Mouse (Mus musculus) liver, embryonic 15.5 days (tissue): ENCODE data around the gene Dnajc22. TPM values are rescaled to one million over a fixed set of nuclear protein-coding genes. Genes with fewer than 3 reads are reported as not detected.

ENCODE experiments used
- ATAC-seq: fragments of 200-750 bp; cut with Nextera tagmentation; 2 replicates; pipeline ENCODE4 v1.8.0; 2017; ENCODE audit warnings: moderate number of reproducible peaks, mild to moderate bottlenecking, moderate library complexity; ENCODE audit not compliant: insufficient read depth
- H3K27ac ChIP-seq: fragments of 300-500 bp; sonication (generic); replicated peaks from 2 replicates; pipeline ENCODE4 v1.5.1; 2015; ENCODE audit warnings: mild to moderate bottlenecking, inconsistent platforms
- H3K27me3 ChIP-seq: fragments of 300-500 bp; sonication (generic); 2 replicates; pipeline ENCODE4 v1.6.1; 2015; ENCODE audit warnings: mild to moderate bottlenecking, inconsistent platforms
- H3K36me3 ChIP-seq: fragments of 300-500 bp; sonication (generic); replicated peaks from 2 replicates; pipeline ENCODE4 v1.6.1; 2015; ENCODE audit warnings: moderate library complexity, mild to moderate bottlenecking, inconsistent platforms
- H3K4me1 ChIP-seq: fragments of 300-500 bp; sonication (generic); replicated peaks from 2 replicates; pipeline ENCODE4 v1.6.1; 2015; ENCODE audit warnings: inconsistent platforms
- H3K4me2 ChIP-seq: fragments of 300-500 bp; sonication (generic); 2 replicates; pipeline ENCODE4 v1.6.1; 2015; ENCODE audit warnings: moderate library complexity, mild to moderate bottlenecking, inconsistent platforms
- H3K4me3 ChIP-seq: fragments of 300-500 bp; sonication (generic); replicated peaks from 2 replicates; pipeline ENCODE4 v1.5.1; 2015; ENCODE audit warnings: mild to moderate bottlenecking, inconsistent platforms
- H3K9ac ChIP-seq: fragments of 300-500 bp; sonication (generic); 2 replicates; pipeline ENCODE4 v1.6.1; 2015; ENCODE audit warnings: moderate library complexity, mild to moderate bottlenecking, inconsistent platforms
- H3K9me3 ChIP-seq: fragments of 300-500 bp; sonication (generic); replicated peaks from 2 replicates; pipeline ENCODE4 v1.6.1; 2016; ENCODE audit warnings: inconsistent platforms
- WGBS: fragments of 180-500 bp; shearing (Covaris S2); methylation state at CpG from one replicate; pipeline ENCODE4 v1.1.7; 2015; ENCODE audit warnings: mixed read lengths; ENCODE audit not compliant: insufficient replicate concordance; 5-methylcytosine and 5-hydroxymethylcytosine counted together
- microRNA-seq: library from miRNA; unstranded; fragments of <30 nt; microRNA quantifications from one replicate; pipeline ENCODE4, GENCODE M21; 2016
- polyA plus RNA-seq: library from polyadenylated mRNA; unstranded; fragments of >200 nt; fragmentation: Nextera tagmentation; extraction: Ambion mirVana; gene quantifications from 2 replicates; pipeline ENCODE4 v1.2.1, GENCODE M21; 2015

The Dnajc22 gene
- polyA plus RNA-seq, 1 experiment from 2014 or later, result 18.1 TPM

GRCm38 (mm10) chr15:99139669-99140068 is 46.7 kb downstream of the Dnajc22 start:
- 61% methylated on average over 6 of the region's 6 CpGs for WGBS
- no peak overlapping the region for H3K27ac ChIP-seq
- peaks cover 21% of the 10 kb centered on the region for H3K4me1 ChIP-seq
- H3K4me2 ChIP-seq, result no peak overlapping the region
- no peak for ATAC-seq
- H3K36me3 ChIP-seq, result peaks cover 7% of the 10 kb centered on the region; the same call in 1 of the 2 replicates
- no peaks in the 10 kb centered on the region for H3K27me3 ChIP-seq
- no peaks in the 10 kb centered on the region for H3K9me3 ChIP-seq
- H3K4me3 ChIP-seq, result no peak overlapping the region
- H3K9ac ChIP-seq, result no peak overlapping the region

- ATAC-seq, result no peak
- H3K4me2 ChIP-seq, result no peak overlapping the region
- no peak overlapping the region for H3K9ac ChIP-seq
- no peak overlapping the region for H3K4me3 ChIP-seq
- H3K36me3 ChIP-seq, result 0 out of 2 replicates have a peak, but pooled peaks cover 8% of the 10 kb centered on the region
- H3K27ac ChIP-seq, result no peak overlapping the region
- H3K9me3 ChIP-seq, result no peaks in the 10 kb centered on the region
- WGBS, result 86% methylated on average over 7 of the region's 7 CpGs
- H3K4me1 ChIP-seq, result no peaks in the 10 kb centered on the region; the same call in 1 of the 2 replicates
- no peaks in the 10 kb centered on the region for H3K27me3 ChIP-seq
These were observed 57.5 kb downstream of the Dnajc22 start for GRCm38 (mm10) chr15:99150516-99150915.

GRCm38 (mm10) chr15:99151324-99151723 is 58.4 kb downstream of the Dnajc22 start:
- no peak overlapping the region for H3K4me3 ChIP-seq
- H3K9ac ChIP-seq, result no peak overlapping the region
- no peak for ATAC-seq
- WGBS, result 53% methylated on average over 8 of the region's 8 CpGs
- no peaks in the 10 kb centered on the region; the same call in 1 of the 2 replicates for H3K4me1 ChIP-seq
- H3K27ac ChIP-seq, result no peak overlapping the region
- H3K27me3 ChIP-seq, result no peaks in the 10 kb centered on the region
- H3K4me2 ChIP-seq, result no peak overlapping the region
- H3K9me3 ChIP-seq, result no peaks in the 10 kb centered on the region
- 0 out of 2 replicates have a peak, but pooled peaks cover 3% of the 10 kb centered on the region for H3K36me3 ChIP-seq

- H3K4me2 ChIP-seq, result no peak overlapping the region
- H3K9me3 ChIP-seq, result no peaks in the 10 kb centered on the region
- H3K4me3 ChIP-seq, result no peak overlapping the region
- 0 out of 2 replicates have a peak, but pooled peaks cover 3% of the 10 kb centered on the region for H3K36me3 ChIP-seq
- no peak for ATAC-seq
- H3K27ac ChIP-seq, result no peak overlapping the region
- no peak overlapping the region for H3K9ac ChIP-seq
- H3K4me1 ChIP-seq, result no peaks in the 10 kb centered on the region; the same call in 1 of the 2 replicates
- no peaks in the 10 kb centered on the region for H3K27me3 ChIP-seq
- WGBS, result 82% methylated on average over 8 of the region's 8 CpGs
These were observed 60.5 kb downstream of the Dnajc22 start for GRCm38 (mm10) chr15:99153466-99153865.

Small RNAs within 50 kb of the gene (microRNA-seq; reads per million reads assigned to microRNA genes)
- gene Mir6960, result 4.1 reads per million, percentile 11 among the genes with 10 or more reads in this experiment

Other genes with a start within 250 kb of the Dnajc22 start
- gene Kmt2d, start 222.0 kb upstream of the Dnajc22 start, polyA plus RNA-seq, result 3.7 and 4.2 TPM in 2 replicates
- gene Rhebl1, start 198.6 kb upstream of the Dnajc22 start, polyA plus RNA-seq, result 2.9 and 3.0 TPM in 2 replicates
- gene Dhh, start 194.6 kb upstream of the Dnajc22 start, polyA plus RNA-seq, result 0.08 and 0.12 TPM in 2 replicates
- 4.7 and 4.8 TPM in 2 replicates for gene Lmbr1l, start 174.9 kb upstream of the Dnajc22 start, polyA plus RNA-seq
- 1,053 and 1,106 TPM in 2 replicates for gene Tuba1b, start 158.6 kb upstream of the Dnajc22 start, polyA plus RNA-seq
- not detected in 2 replicates for gene Gm49450, start 139.6 kb upstream of the Dnajc22 start, polyA plus RNA-seq
- gene Tuba1a, start 139.5 kb upstream of the Dnajc22 start, polyA plus RNA-seq, result 71.7 and 75.1 TPM in 2 replicates
- gene Tuba1c, start 63.3 kb upstream of the Dnajc22 start, polyA plus RNA-seq, result 271 and 291 TPM in 2 replicates
- gene Prph, start 38.0 kb upstream of the Dnajc22 start, polyA plus RNA-seq, result 0.83 and 1.2 TPM in 2 replicates
- 14.6 and 15.9 TPM in 2 replicates for gene Troap, start 18.6 kb upstream of the Dnajc22 start, polyA plus RNA-seq
- gene C1ql4, start 5.4 kb upstream of the Dnajc22 start, polyA plus RNA-seq, result not detected in 2 replicates
- gene Spats2, start 32.7 kb downstream of the Dnajc22 start, polyA plus RNA-seq, result 6.7 and 7.7 TPM in 2 replicates
- gene Kcnh3, start 131.7 kb downstream of the Dnajc22 start, polyA plus RNA-seq, result 0.12 and 0.30 TPM in 2 replicates
- gene Mcrs1, start 158.8 kb downstream of the Dnajc22 start, polyA plus RNA-seq, result 42.8 and 46.2 TPM in 2 replicates
- 6.6 and 8.8 TPM in 2 replicates for gene Prpf40b, start 201.9 kb downstream of the Dnajc22 start, polyA plus RNA-seq
- not detected in 2 replicates for gene Fam186b, start 202.7 kb downstream of the Dnajc22 start, polyA plus RNA-seq